Mouse (Mus musculus) embryo, embryonic 10 days (tissue): Measurements from ENCODE around the gene Gm4756.
"Not testable (repeated sequence)": the region's sequence is repeated elsewhere in the genome, so short reads cannot be mapped to it uniquely, and the experiment has no call there.

Experiments
- DNase-seq: peaks from one replicate; pipeline ENCODE4 v3.0.0-alpha.2; 2015; ENCODE audit warnings: low spot score

The Gm4756 gene

DNA sequence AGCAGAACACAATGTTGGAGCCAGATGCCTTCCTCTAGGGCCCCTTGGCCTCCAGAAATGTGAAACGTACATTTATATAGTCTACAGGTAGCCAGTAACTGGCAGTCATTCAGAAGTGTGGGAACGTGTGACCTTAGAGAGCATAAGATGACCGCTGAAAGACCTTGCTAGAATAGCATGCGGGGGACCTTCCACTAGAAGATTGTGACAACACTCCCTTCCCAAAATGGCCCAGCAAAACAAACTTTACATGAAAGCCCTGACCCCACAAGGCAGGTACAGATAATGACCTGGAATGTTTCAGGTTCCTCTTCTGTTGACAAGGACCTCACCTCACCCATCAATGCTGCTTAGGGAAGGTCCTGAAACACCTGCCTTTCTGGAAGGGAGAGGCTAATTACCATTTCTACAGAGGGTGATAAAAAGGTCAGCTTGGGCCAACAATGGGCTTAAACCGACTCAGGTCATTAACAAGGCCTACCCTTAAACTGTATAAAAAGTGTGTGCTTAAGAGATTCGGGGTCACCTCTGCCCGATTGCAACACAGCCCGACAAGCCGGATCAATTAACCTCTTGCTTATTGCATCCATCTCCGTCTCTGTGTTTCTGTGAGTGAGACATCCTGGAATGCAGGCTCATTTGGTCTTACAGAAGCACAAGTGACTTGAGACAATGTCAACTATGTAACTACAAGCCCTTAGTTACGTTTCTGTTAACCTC, at the start of gene Gm4756:
Gene Gm4756, minus strand, starts transcription at position 51 of the 720 bp plus-strand sequence.
- DNase-seq: no peak

DNA sequence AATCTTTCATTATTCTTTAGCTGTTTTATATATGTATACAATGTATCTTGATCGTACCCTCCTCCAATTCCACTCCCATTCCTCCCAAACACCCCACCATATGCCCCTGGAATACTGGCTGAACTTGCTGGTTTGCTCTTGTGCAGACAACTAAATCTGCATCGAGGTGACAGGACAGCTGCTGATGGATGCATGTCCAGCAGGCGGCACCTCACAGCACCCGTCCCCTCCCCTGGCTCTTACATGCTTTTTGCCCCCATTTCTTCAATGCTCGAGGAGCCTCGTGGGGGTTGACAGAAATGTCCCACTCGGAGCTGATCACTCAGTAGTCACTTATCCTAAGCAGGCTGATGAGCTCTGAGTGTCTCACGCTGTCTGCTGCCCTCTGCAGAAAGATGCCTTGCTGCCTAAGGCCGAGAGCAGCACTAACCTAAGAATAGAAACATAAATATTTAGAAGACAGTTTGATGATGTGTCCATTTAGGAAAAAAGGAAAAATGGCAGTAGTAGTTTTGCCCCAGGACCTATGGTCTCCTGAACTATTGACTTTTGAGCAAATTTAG, 45.5 kb upstream of the Gm4756 start:
- peak; percentile 8 for DNase-seq

DNA sequence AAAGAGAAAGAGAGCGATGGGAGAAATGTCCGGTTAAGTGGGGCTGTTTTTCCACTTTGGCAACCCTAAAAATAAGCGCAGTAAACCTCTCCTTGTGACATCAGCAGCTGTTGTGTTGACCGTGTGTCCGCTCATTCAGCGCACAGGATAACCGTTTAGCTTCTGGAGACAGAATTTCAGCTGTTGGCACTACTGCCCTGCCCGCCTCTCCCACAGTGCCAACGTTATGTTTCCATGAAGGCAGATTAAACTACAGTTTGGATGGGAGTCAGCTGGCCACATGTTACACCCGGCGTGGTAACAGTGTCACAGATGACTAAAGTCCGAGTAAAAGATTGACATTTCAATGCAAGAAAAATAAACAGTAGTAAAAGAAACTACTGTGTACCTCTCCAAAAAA, 45.0 kb upstream of the Gm4756 start:
- DNase-seq: no peak

DNA sequence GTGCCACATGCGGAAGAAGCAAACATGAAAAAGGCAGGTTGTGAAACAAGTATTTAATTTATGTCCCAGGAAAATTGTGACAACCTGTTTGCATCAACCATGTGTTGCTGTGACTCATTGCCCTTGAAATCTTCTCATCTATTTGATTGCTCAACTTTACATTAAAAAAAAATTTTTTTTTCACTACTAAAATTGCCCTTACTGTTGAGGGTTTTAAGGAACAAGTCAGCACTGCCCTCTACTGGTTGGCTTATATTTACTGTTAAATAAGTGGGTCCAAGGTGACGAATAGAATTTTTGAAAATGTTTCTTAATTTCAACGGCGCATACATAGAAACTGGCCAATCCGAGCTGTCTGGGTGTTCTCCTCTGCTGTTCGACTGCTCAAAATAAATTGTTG, 44.4 kb upstream of the Gm4756 start:
- peak; percentile 69 for DNase-seq

DNA sequence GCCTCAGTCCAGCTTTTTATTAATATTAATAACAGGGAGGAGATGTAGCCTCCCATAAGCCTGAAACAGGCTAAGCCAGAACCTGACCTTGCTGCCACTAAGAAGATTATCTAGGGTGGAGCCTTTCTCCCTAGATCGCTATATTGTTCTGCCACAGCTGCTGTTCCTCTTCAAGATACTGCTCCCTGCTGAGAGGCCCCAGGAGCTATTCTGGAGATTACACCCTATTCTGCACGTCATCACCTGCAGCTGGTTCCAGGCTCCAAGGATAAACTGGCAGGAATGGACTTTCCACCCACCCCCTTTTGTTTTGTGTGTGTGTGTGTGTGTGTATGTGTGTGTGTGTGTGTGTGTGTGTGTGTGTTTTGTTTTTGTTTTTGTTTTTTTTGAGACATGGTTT, 38.8 kb upstream of the Gm4756 start:
- not testable (repeated sequence) for DNase-seq

DNA sequence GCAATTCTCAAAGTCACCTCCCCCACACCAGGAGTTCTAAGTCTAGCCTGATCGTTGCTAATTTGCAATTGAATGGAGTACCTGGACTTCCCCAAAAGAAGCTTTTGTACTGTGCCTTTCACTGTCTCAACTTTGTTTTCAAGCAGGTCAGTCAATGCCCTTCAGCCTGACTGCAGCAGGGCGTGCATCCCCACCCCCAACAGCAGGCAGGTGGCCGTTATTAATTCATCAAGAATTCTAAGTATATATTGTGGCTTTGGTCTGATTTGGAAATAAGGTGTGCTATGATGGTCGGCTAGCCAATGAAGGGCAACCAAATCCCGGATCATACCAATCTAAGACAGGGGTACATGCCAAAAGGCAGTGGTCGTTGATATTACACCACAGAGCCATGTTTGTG, 38.3 kb upstream of the Gm4756 start:
- DNase-seq: not testable (repeated sequence)

DNA sequence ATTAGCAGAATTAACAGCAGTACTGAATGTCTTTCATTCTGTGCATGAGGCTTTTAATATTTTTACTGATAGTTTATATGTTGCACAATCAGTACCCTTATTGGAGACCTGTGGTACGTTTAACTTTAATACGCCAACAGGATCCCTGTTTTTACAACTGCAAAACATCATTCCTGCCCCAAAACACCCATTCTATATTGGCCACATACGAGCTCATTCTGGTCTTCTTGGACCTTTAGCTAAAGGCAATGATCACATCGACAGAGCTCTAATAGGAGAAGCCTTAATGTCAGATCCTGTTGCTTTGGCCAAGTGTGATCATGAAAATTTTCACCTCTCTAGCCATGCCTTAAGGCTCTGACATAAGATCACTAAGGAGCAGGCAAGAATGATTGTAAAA, 37.1 kb upstream of the Gm4756 start:
- not testable (repeated sequence) for DNase-seq

DNA sequence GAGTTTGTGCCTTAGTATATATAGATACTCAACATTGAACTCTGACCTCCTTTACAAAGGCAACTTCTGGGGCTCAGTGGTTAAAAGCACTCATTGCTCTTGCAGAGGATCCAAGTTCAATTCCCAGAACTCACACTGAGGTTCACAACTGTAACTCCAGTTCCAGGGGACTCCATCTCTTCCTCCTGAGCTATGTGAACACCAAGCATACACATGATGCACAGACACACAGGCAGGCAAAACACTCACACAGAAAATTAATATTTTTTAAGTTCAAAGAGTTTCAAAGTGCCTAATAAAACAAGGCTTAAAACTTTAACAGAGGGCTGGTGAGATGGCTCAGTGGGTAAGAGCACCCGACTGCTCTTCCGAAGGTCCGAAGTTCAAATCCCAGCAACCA, 34.2 kb upstream of the Gm4756 start:
- DNase-seq: no peak

DNA sequence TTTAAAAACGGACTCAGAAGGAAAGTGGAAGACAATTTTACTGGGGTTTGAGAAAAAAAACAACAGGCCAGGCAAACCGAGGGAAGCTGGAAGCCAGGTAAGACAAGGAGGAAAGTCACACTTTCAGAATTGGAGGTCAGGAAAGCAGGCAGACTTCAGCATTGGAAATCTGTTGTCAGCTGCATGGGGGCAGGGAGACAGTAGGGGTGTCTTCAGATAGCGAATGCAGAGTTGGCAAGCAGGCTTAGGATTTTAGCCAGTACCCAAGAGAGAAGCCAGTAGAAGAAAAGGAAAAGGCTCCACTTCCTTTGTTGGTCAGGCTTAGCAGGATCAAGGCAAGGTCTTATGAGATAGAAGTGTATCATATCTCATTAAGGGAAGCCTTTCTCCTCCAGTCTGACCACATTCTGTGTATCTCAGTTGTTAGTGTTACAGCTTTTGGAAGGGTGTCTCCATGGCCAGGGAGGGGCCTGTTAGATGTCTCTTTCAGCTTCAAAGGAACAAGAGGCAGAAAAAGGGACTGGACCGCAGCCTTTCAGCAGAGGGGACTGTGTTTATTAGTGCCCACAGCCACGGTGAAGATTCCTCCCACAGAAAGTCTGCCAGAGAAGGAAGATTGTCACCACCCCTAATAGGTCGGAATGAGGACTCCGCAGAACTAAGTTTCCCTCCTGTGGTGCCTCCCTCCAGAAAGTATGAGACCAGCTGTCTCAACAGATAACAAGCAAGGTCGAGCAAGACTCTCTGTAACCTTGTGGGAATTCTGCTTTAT, 33.2 kb upstream of the Gm4756 start:
- DNase-seq: no peak

DNA sequence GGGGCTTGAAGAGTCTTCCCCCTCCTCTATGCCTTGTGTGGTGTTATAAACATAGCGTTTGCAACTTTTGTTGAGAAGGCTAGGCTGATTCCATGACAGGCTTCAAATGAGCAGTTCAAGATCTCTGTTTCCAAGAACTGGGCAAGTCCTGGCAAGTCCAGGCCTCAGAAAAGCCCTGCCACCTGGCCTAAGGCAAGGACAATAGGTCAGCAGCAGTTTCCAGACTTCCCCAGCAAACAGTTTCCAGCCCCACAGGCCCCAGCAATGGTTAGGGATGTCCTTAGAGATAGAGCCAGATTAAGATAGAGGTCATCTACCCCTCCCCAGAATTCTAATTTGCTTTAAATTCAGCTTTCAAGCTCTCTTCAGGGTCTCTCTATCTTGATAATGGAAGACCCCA, 32.5 kb upstream of the Gm4756 start:
- no peak for DNase-seq

DNA sequence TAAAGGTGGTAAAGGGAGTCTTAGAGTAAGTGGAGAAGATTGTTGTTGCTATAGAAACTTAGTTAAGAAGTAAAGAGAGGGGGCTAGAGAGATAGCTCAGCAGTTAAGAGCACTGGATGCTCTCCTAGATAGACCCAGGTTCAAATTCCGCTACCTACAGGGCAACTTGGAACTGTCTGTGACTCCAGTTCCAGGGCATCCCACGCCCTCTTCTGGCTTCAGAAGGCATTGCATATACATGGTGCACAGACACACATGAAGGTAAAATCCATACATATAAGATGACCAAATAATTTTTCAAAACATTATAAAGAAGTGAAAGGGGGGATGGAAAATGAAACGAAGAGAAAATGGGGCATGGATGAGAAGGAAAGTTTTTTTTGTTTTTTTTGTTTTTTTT, 30.2 kb upstream of the Gm4756 start:
- DNase-seq: no peak

DNA sequence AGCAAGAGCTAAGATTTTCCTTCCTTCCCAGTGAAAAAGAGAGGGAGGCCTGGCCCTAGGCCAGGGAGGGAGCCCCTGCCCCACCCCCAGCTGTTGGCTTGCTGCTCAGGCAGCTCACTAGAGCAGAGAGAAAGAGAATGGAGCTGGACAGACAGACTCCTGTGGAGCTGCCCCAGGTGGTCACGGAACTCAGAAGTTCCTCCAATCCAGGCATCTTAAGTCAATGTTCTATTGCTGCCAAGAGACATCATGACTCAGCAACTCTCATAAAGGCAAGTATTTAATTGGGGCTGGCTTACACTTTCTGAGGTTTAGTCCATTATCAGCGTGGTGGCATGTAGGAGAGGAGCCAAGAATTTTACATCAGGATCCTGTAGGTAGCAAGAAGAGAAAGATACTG, 25.4 kb upstream of the Gm4756 start:
- DNase-seq: no peak

DNA sequence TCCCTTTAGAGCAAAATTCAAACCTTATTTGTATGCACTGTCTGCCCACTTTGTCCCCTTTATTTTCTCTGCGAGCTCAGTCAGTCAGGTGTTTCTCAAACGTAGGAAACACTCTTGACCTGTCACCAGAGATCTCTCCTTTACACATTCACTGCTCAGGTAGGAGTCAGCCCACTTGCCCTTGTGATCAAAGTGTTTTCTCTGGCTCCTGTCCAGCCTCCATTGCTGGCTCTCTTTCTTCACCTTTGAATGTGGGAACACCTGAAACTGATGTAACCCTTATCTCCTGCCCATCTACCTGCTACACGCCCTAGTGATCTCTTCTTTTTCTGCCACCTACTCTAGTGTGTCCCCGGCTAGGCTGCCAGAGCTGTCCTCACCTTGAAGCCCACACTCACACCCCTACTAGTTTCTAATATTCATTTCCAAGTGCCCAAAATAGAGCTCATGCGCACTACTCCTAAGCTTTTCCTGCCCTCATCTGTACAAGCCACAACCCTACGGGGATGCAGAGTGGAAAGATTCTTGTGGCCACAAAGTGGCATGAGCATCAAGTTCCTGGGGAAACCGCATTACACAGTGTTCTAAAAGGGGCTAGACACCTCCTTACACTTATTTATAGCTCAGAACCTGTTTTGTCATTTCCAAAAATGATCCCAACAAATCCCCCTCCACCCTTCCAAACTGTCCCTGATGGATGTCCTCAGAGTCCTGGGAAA, 24.8 kb upstream of the Gm4756 start:
- DNase-seq: no peak

DNA sequence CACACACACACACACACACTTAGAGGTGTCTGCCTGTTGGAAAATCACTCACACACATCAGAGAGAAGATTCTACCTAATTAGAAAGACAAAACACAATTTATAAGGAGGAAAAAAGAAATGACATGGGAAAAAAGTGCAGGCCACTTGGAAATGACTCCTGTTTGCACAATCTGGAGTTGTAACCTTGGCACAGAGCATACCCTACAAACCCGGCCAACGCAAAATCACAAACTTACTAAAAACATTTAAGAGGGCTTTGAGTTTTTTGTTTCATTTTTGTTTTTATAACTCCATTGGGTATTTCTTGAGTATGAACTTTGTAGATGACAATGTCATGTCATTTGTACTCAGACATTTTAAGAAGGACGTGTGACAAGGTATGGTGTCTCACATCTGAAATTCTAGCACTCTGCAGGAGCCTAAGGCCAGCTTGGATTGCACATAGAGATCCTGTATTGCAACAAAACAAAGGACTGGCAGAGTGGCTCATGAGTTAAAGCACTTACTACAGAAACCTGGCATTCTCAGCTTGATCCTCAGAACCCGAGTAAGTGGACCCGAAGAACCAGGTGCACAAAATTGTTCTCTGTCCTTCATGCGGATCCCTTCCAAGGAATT, 22.2 kb upstream of the Gm4756 start:
- no peak for DNase-seq

DNA sequence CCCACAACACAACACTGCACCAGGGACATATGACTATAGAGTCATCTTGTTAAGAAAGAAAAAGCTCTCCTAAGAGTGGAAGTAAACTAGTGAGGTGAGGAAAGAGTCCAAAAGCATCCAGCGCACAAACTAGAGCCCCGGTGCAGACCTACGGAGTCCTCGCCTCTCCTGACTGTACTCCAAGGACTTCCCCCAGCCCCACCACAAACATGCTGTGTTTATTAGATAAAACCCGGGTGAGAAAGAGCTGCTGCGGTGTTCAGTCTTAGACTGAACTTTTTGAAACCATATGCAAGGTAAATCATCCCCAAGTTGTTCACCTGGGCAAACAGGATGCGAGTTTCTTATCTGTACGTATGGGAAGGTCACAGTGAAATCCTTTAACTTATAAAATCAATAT, 21.5 kb upstream of the Gm4756 start:
- DNase-seq: no peak

DNA sequence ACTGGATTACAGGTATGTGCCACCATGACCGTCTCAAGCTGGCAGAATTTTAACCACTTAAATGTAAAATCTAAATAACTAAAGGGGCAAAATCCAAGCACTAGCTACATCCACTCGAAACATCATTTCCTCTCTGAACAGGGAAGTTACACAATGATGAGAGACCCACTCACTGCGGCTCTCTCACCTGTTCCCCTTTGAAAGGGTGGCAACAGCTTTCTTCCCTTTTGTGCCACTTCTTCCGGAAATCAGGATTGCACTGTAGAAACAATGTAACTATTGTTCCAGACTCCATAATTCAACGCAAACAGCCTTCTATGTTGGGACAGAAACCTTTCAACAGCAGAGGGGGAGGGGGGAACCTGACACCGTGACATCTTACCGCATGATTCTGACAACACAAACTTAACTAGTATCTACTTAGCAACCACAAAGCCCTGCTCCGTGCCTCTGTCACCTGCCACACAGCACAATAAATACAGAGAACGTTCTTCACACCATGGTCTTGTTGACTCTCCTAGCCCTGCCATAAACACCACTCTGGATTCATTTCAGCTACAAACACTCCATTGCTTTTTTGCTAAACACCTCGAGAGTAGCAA, 18.5 kb upstream of the Gm4756 start:
- DNase-seq: no peak

DNA sequence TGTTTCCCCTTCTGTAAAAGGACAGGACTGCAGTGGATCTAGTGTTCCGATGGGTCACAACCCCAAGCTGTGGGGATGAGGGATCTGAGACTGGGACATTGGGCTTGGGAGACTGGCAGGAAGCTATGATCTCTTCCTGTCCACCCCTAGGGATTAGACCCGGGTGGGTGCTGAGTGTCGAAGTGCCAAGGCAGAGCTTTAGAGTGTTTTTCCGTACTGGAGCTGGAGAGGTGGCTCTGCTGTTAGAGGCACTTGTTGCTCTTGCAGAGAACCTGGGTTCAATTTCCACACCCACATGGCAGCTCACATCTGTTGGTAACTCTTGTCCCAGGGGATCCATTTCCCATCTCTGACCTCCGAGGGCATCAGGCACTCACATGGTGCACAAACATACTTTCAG, 16.6 kb upstream of the Gm4756 start:
- DNase-seq: no peak

DNA sequence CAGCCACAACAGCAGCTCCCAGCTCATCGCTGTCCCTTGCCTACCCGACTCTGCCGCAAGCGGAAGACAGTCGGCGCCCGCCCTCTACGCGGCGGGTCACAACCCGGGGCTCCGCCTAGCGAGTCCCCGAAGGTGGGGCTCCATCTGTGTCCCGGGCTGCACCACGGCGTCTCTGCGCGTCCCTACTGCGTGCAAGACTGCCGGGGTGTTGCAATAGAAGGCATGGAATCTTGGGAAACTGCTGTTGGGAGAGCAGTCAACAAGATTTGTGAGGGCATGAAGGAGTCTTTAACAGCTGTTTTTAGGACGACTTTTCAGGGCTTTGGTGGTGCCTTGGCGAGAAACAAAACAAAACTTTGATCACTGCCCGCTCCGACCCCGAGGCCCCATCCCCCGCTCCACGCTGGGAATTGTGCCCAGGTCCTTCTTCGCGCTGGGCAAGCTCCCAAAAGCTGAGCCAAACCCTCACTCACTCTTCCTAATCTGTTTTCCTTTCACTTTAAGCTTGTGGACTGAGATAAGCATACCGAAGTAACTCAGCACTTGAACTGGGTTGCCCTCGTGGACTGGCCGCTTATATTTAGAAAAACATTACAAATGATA, 15.4 kb upstream of the Gm4756 start, which contains the start of gene Dhrs7:
Gene Dhrs7, minus strand, starts transcription at position 175 of the 603 bp plus-strand sequence.
- peak; percentile 83 for DNase-seq

DNA sequence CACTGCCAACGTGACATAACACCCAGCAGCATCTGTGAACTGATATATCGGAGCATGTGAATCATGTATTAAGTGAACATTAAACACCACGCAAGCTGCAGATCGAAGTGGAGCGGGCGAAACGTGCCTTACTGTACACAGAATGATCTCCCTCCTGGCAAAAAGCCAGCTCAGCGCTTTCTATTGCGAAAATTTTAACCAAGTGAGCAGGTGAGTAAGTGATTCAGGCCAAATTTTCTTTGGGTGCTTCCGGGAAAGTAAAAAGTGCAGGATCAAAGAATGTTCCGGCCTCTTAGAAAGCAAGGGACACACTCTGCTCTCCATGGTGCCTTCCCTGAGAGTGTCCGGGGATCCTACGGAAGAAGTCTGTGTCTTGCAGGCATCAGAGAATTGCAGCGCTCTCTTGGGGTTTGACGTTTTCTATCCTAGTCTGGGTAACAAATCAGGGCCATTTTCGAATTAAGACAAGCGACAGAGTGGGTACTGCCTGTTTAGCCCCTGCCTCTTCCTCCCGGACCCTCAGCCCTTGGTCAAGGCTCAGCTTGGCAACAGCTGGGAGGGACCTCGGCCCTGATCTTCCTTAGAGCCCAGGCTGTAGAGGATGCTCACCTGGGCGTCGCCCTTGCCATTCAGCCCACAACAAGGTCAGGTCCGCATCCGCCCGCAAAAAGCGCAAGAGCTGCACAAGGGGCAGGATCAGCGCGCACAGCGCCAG, 14.7 kb upstream of the Gm4756 start:
- peak; percentile 12 for DNase-seq

DNA sequence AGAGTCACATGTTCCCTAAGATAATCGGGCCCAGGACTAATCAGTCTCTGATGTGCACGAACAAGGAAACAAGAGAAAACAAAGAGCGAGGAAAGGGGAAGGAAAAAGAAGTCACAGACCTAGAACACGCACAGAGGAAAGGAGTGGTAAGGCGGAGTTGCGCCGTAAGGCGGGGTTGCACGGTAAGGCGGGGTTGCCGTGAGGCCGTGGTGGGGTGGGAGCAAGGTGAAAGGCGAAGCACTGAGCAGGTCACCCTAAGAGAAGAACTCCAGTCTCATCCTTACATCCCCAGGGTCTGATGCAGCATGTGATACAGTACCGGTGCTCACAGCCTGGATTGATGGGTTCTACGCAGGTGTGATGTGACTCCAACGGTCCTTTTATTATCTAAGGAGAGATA, 6.3 kb upstream of the Gm4756 start:
- DNase-seq: no peak

DNA sequence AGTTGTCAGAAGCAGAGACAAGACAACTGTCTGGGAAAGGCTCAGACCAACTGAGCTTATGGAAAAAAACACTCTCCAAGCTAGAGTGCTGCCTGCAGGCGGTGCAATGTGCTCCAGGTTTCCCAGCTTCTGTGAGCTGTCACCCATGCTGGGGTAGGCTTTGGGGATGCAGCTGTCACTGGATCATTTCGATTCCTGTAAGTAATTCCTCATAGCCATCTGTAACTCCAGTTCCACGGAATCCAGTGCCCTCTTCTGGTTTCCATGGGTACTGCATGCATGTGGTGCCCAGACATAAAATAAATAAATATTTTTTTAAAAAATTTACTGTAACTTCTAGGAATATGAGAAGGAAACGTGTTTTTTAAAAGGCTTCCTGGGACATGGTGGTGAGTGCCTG, 5.2 kb upstream of the Gm4756 start:
- peak; percentile 67 for DNase-seq
